Mouse (Mus musculus) Patski (cell line): Measurements from ENCODE around the gene Ppm1l. TPM values are rescaled to one million over a fixed set of nuclear protein-coding genes. Genes with fewer than 3 reads are reported as not detected.
A peak's percentile ranks its signal among the peaks of the same experiment; 100 is the strongest.

Experiments used
- ATAC-seq: fragments of 100-300 bp; one replicate; pipeline ENCODE4 v1.8.0; 2021
- CTCF ChIA-PET: fragments of 350-600 bp; sonication (Branson Sonifier 250); formaldehyde crosslinking; loops from one replicate; lab custom pipeline; 2022; ENCODE audit warnings: inconsistent platforms; lab: Charles Lee
- POLR2A ChIA-PET: fragments of 350-600 bp; sonication (Branson Sonifier 250); formaldehyde crosslinking; loops from one replicate; lab custom pipeline; 2022; ENCODE audit warnings: antibody characterized with exemption, inconsistent platforms; lab: Charles Lee
- DNase-seq: peaks from one replicate; pipeline ENCODE4 v3.0.0-alpha.2; 2011; ENCODE audit warnings: low read depth, low spot score
- H3K27me3 ChIP-seq: fragments of 371-371 bp; one replicate; pipeline ENCODE4 v1.5.1; 2021
- CTCF ChIP-seq: fragments of 100-300 bp; IDR thresholded peaks from one replicate; pipeline ENCODE4 v1.5.1; 2021
- in situ Hi-C: fragments of 300-500 bp; cut with MboI; formaldehyde crosslinking; loops from 3 replicates; pipeline ENCODE4 v1.11.1; 2018; ENCODE audit warnings: low pct_unique_long_range_greater_than_20kb, mixed read lengths
- polyA plus RNA-seq: library from polyadenylated mRNA; unstranded; gene quantifications from one replicate; pipeline ENCODE4 v1.2.3, GENCODE M21; 2021

The Ppm1l gene
- polyA plus RNA-seq, 1 experiment from 2014 or later: 21.9 TPM

- H3K27me3 ChIP-seq: no peaks in the 10 kb centered on the region
- no peak for ATAC-seq
- TF ChIP-seq CTCF: no peak
- CTCF ChIA-PET: no interaction called here
- in situ Hi-C loops: no loop called here
- no peak for DNase-seq
- POLR2A ChIA-PET: no interaction called here
Observed at GRCm38 (mm10) chr3:69522270-69522669, 205.6 kb downstream of the Ppm1l start.

GRCm38 (mm10) chr3:69524356-69525071, 207.9 kb downstream of the Ppm1l start:
- in situ Hi-C loops: no loop called here
- ATAC-seq (peak; percentile 87), DNase-seq (no peak)
- no peaks in the 10 kb centered on the region for H3K27me3 ChIP-seq
- no peak for TF ChIP-seq CTCF
- CTCF ChIA-PET: interaction anchor here (0.9 to 1.7 kb wide), 3 partner anchors 8 to 38 kb away, joined by 4 to 5 read pairs (median 4); no protein-coding TSS in a partner anchor
- POLR2A ChIA-PET: no interaction called here

GRCm38 (mm10) chr3:69525072-69525529, 208.4 kb downstream of the Ppm1l start:
- in situ Hi-C loops: no loop called here
- DNase-seq (no peak), ATAC-seq (no peak)
- TF ChIP-seq CTCF: no peak
- CTCF ChIA-PET: interaction anchor here (1.1 to 1.7 kb wide), 3 partner anchors 9 to 16 kb away, joined by 3 to 5 read pairs (median 4); no protein-coding TSS in a partner anchor
- no peaks in the 10 kb centered on the region for H3K27me3 ChIP-seq
- POLR2A ChIA-PET: no interaction called here

GRCm38 (mm10) chr3:69527384-69527783, 210.7 kb downstream of the Ppm1l start:
- ATAC-seq: no peak
- H3K27me3 ChIP-seq: no peaks in the 10 kb centered on the region
- ChIA-PET POLR2A (no interaction called here), CTCF (interaction anchor here (1.2 kb wide), 1 partner anchor 39 kb away, joined by 4 read pairs; no protein-coding TSS in a partner anchor)
- TF ChIP-seq CTCF: no peak
- no peak for DNase-seq
- in situ Hi-C loops: no loop called here

GRCm38 (mm10) chr3:69529576-69529975, 212.9 kb downstream of the Ppm1l start:
- no peak for TF ChIP-seq CTCF
- DNase-seq: no peak
- no peaks in the 10 kb centered on the region for H3K27me3 ChIP-seq
- CTCF ChIA-PET: interaction anchor here (1.9 to 2.0 kb wide), 2 partner anchors 12 to 28 kb away, joined by 5 to 6 read pairs; no protein-coding TSS in a partner anchor
- no peak for ATAC-seq
- in situ Hi-C loops: no loop called here
- POLR2A ChIA-PET: interaction anchor here (1.5 kb wide), 1 partner anchor 14 kb away, joined by 3 read pairs; no protein-coding TSS in a partner anchor

GRCm38 (mm10) chr3:69531511-69531910, 214.8 kb downstream of the Ppm1l start:
- CTCF ChIA-PET: interaction anchor here (1.4 to 2.0 kb wide), 2 partner anchors 14 to 30 kb away, joined by 3 to 6 read pairs; no protein-coding TSS in a partner anchor
- no peak for ATAC-seq

GRCm38 (mm10) chr3:69532687-69533086, 216.0 kb downstream of the Ppm1l start:
- H3K27me3 ChIP-seq: no peaks in the 10 kb centered on the region
- TF ChIP-seq CTCF: no peak
- DNase-seq (no peak), ATAC-seq (no peak)
- in situ Hi-C loops: no loop called here
- ChIA-PET CTCF (no interaction called here), POLR2A (interaction anchor here (1.8 kb wide), 1 partner anchor 54 kb away, joined by 4 read pairs; no protein-coding TSS in a partner anchor)

More at GRCm38 (mm10) chr3:69531511-69531910, 214.8 kb downstream of the Ppm1l start:
- TF ChIP-seq CTCF: no peak
- in situ Hi-C loops: no loop called here
- POLR2A ChIA-PET: interaction anchor here (1.8 kb wide), 1 partner anchor 55 kb away, joined by 4 read pairs; no protein-coding TSS in a partner anchor
- no peaks in the 10 kb centered on the region for H3K27me3 ChIP-seq
- DNase-seq: no peak

- no peak for DNase-seq
- TF ChIP-seq CTCF: no peak
Observed at GRCm38 (mm10) chr3:69535486-69535885, 218.8 kb downstream of the Ppm1l start.

GRCm38 (mm10) chr3:69535941-69536647, 219.4 kb downstream of the Ppm1l start:
- ChIA-PET POLR2A (interaction anchor here (0.6 kb wide), 1 partner anchor 8 kb away, joined by 3 read pairs; no protein-coding TSS in a partner anchor), CTCF (interaction anchor here (1.5 kb wide), 1 partner anchor 10 kb away, joined by 4 read pairs; no protein-coding TSS in a partner anchor)
- no peaks in the 10 kb centered on the region for H3K27me3 ChIP-seq
- DNase-seq (no peak), ATAC-seq (peak; percentile 31)
- in situ Hi-C loops: no loop called here
- TF ChIP-seq CTCF: no peak

More at GRCm38 (mm10) chr3:69535486-69535885, 218.8 kb downstream of the Ppm1l start:
- in situ Hi-C loops: no loop called here
- ATAC-seq: no peak
- CTCF ChIA-PET: interaction anchor here (1.2 kb wide), 1 partner anchor 18 kb away, joined by 3 read pairs; no protein-coding TSS in a partner anchor
- POLR2A ChIA-PET: no interaction called here
- H3K27me3 ChIP-seq: no peaks in the 10 kb centered on the region

GRCm38 (mm10) chr3:69542962-69543361, 226.3 kb downstream of the Ppm1l start:
- in situ Hi-C loops: no loop called here
- no peaks in the 10 kb centered on the region for H3K27me3 ChIP-seq
- TF ChIP-seq CTCF: no peak
- ChIA-PET CTCF (no interaction called here), POLR2A (no interaction called here)
- ATAC-seq (no peak), DNase-seq (no peak)
